Mouse (Mus musculus): ENCODE data around the gene Mag. TPM values are rescaled to one million over a fixed set of nuclear protein-coding genes. Genes with fewer than 3 reads are reported as not detected.
A peak's percentile ranks its signal among the peaks of the same experiment; 100 is the strongest.

The Mag gene
- polyA plus RNA-seq, 2 experiments = 0.11 to 0.13 TPM

GRCm38 (mm10) chr7:30958109-30958865 lies 43.6 kb upstream of the Mag start:
- ATAC-seq (ENCODE audit: insufficient read depth) (no peak), DNase-seq (ENCODE audit: low read depth in 3 of 3, low spot score in 3 of 3) (no peak)
- H3K4me2 ChIP-seq (ENCODE audit: low read depth) = peak overlapping the region; percentile 85
- H3K27ac ChIP-seq = peak overlapping the region; percentile 65
- no peaks in the 10 kb centered on the region for H3K9me3 ChIP-seq (ENCODE audit: control insufficient read depth, low read length)
- no peaks in the 10 kb centered on the region for H3K27me3 ChIP-seq (ENCODE audit: control insufficient read depth, insufficient read depth, low read length)
- WGBS (ENCODE audit: insufficient replicate concordance) = 73% methylated on average over 28 of the region's 28 CpGs
- H3K4me3 ChIP-seq (ENCODE audit: insufficient read depth in 1 of 2, low read depth in 2 of 2, low read length in 2 of 2) = peak overlapping the region; percentile 61 to 80
- peak overlapping the region; percentile 76 for H3K9ac ChIP-seq (replicated peaks)
- H3K4me1 ChIP-seq (replicated peaks; ENCODE audit: control insufficient read depth in 2 of 2, insufficient read depth in 2 of 2, low read length in 1 of 2) = peaks cover 7 to 19% of the 10 kb centered on the region in 2 experiments
- H3K36me3 ChIP-seq (replicated peaks; ENCODE audit: control insufficient read depth, insufficient read depth, low read depth) = peaks cover 19% of the 10 kb centered on the region
- no peak for TF ChIP-seq CTCF (IDR thresholded peaks at IDR 0.05; ENCODE audit: low read depth)
- no peak for TF ChIP-seq EP300 (IDR thresholded peaks at IDR 0.05; ENCODE audit: low read depth)

GRCm38 (mm10) chr7:30957367-30957783 lies 42.7 kb upstream of the Mag start:
- Histone ChIP-seq H3K27me3 (ENCODE audit: control insufficient read depth, insufficient read depth, low read length) (no peaks in the 10 kb centered on the region), H3K27ac (peak overlapping the region; percentile 81), H3K36me3 (replicated peaks; ENCODE audit: control insufficient read depth, insufficient read depth, low read depth) (peaks cover 28% of the 10 kb centered on the region), H3K9me3 (ENCODE audit: control insufficient read depth, low read length) (no peaks in the 10 kb centered on the region), H3K9ac (replicated peaks) (peak overlapping the region; percentile 76), H3K4me3 (ENCODE audit: insufficient read depth in 1 of 2, low read depth in 2 of 2, low read length in 2 of 2) (peak overlapping the region; percentile 61 to 80), H3K4me2 (ENCODE audit: low read depth) (peak overlapping the region; percentile 85), H3K4me1 (replicated peaks; ENCODE audit: control insufficient read depth in 2 of 2, insufficient read depth in 2 of 2, low read length in 1 of 2) (peaks cover 7 to 19% of the 10 kb centered on the region in 2 experiments)
- ATAC-seq (ENCODE audit: insufficient read depth) = peak; percentile 81
- 0% methylated on average over 43 of the region's 43 CpGs for WGBS (ENCODE audit: insufficient replicate concordance)
- TF ChIP-seq CTCF (IDR thresholded peaks at IDR 0.05; ENCODE audit: low read depth) = no peak
- no peak for TF ChIP-seq EP300 (IDR thresholded peaks at IDR 0.05; ENCODE audit: low read depth)
- DNase-seq (ENCODE audit: low read depth in 3 of 3, low spot score in 3 of 3) = peak; percentile 72 to 79 (median 77)

- H3K4me3 ChIP-seq (ENCODE audit: insufficient read depth in 1 of 2, low read depth in 2 of 2, low read length in 2 of 2) = peak within 1 kb of the TSS; percentile 61 to 80
- H3K4me1 ChIP-seq (replicated peaks; ENCODE audit: control insufficient read depth in 2 of 2, insufficient read depth in 2 of 2, low read length in 1 of 2) = peaks cover 7 to 19% of the 10 kb centered on the region in 2 experiments
- H3K36me3 ChIP-seq (replicated peaks; ENCODE audit: control insufficient read depth, insufficient read depth, low read depth) = peaks cover 31% of the 10 kb centered on the region
- H3K4me2 ChIP-seq (ENCODE audit: low read depth) = peak within 1 kb of the TSS; percentile 85
- TF ChIP-seq CTCF (IDR thresholded peaks at IDR 0.05; ENCODE audit: low read depth) (no peak), EP300 (IDR thresholded peaks at IDR 0.05; ENCODE audit: low read depth) (no peak)
- H3K9ac ChIP-seq (replicated peaks) = peak within 1 kb of the TSS; percentile 76
- no peak for DNase-seq (ENCODE audit: low read depth in 3 of 3, low spot score in 3 of 3)
- peak; percentile 34 for ATAC-seq (ENCODE audit: insufficient read depth)
- H3K9me3 ChIP-seq (ENCODE audit: control insufficient read depth, low read length) = no peaks in the 10 kb centered on the region
- no peaks in the 10 kb centered on the region for H3K27me3 ChIP-seq (ENCODE audit: control insufficient read depth, insufficient read depth, low read length)
- under 1% methylated on average over 42 of the region's 82 CpGs for WGBS (ENCODE audit: insufficient replicate concordance)
- H3K27ac ChIP-seq = peak within 1 kb of the TSS; percentile 81
These were observed 42.2 kb upstream of the Mag start, which contains the start of gene Usf2 for GRCm38 (mm10) chr7:30956756-30957366. Gene Usf2, minus strand, starts transcription at chr7:30956803.

GRCm38 (mm10) chr7:30956357-30956751 lies 41.7 kb upstream of the Mag start:
- Histone ChIP-seq H3K4me1 (replicated peaks; ENCODE audit: control insufficient read depth in 2 of 2, insufficient read depth in 2 of 2, low read length in 1 of 2) (peaks cover 7 to 19% of the 10 kb centered on the region in 2 experiments), H3K36me3 (replicated peaks; ENCODE audit: control insufficient read depth, insufficient read depth, low read depth) (peaks cover 34% of the 10 kb centered on the region), H3K27me3 (ENCODE audit: control insufficient read depth, insufficient read depth, low read length) (no peaks in the 10 kb centered on the region), H3K9me3 (ENCODE audit: control insufficient read depth, low read length) (no peaks in the 10 kb centered on the region), H3K27ac (peak overlapping the region; percentile 81), H3K4me2 (ENCODE audit: low read depth) (peak overlapping the region; percentile 85), H3K4me3 (ENCODE audit: insufficient read depth in 1 of 2, low read depth in 2 of 2, low read length in 2 of 2) (peak overlapping the region; percentile 61 to 80), H3K9ac (replicated peaks) (peak overlapping the region; percentile 76)
- ATAC-seq (ENCODE audit: insufficient read depth) (peak; percentile 27; the same call in 1 of the 2 replicates), DNase-seq (ENCODE audit: low read depth in 3 of 3, low spot score in 3 of 3) (no peak)
- TF ChIP-seq EP300 (IDR thresholded peaks at IDR 0.05; ENCODE audit: low read depth) = no peak
- TF ChIP-seq CTCF (IDR thresholded peaks at IDR 0.05; ENCODE audit: low read depth) = no peak
- 1% methylated on average over 21 of the region's 49 CpGs for WGBS (ENCODE audit: insufficient replicate concordance)

All from liver, embryonic 14.5 days (tissue).